Mouse (Mus musculus): ENCODE measurements around the gene Vars.

- no peak for TF ChIP-seq CTCF (conservative IDR thresholded peaks at IDR 0.05; ENCODE audit: low read length)
- TF ChIP-seq NANOG (IDR thresholded peaks at IDR 0.05; ENCODE audit: borderline replicate concordance, low read length), result no peak
- no peak for TF ChIP-seq POU5F1 (IDR thresholded peaks at IDR 0.05; ENCODE audit: borderline replicate concordance, low read length)
These were observed 27.5 kb downstream of the Vars start for GRCm38 (mm10) chr17:35028315-35028714.
